Mouse (Mus musculus): Measurements from ENCODE around the gene Prmt3. TPM values are rescaled to one million over a fixed set of nuclear protein-coding genes. Genes with fewer than 3 reads are reported as not detected.

The Prmt3 gene
- polyA plus RNA-seq, 1 experiment: 13.1 TPM

DNA sequence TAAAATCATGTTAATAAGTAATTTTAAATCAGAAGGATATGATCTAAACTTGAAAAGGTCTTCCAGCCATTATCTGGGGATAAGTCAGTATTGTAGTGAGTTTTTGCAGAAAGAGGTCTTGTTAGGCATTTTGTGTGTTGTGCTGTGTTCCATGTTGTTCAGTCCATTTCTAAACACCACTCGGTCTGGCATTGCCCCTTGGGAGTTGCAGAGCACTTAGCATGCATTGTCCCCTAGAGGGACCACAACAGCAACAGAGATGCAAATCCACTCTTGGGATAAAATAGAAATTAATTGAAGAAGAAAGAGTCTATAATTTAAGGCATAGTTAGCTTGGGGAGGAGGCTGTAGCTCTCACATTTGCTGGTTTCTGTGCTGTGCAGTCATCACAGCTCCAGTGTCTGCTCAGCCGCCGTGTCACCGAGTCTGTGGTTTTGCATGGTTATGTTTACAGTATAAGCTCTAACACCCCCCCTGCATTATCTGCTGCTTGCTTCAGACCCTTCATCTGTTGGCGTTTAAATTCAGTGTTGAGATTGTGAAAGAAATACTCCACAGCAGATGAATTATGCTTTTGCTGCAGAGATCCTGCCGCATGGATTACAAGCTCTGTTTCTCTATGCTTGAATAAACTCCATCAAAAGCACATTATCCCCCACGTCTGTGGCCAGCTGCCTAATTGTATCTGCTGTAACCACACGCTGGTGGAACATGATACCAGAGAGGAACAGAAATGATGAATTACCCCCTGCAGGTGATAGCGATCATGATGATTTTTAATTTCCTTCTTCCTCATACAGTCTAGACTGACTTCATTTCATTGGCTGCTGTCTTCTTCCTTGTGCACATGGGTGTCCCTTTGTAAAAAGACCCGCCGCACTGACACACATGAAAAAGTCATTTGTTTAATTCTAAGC, 64.5 kb downstream of the Prmt3 start:
- Histone ChIP-seq H3K4me1 (ENCODE audit: control insufficient read depth, insufficient read depth, low read length) (no peaks in the 10 kb centered on the region), H3K4me3 (replicated peaks; ENCODE audit: extremely low read depth, low read depth, low read length) (no peak overlapping the region)
- 57% methylated on average over 11 of the region's 11 CpGs for WGBS
- no peak for TF ChIP-seq POLR2A (IDR thresholded peaks at IDR 0.05; ENCODE audit: borderline replicate concordance, extremely low read depth, low read depth, low read length)
- TF ChIP-seq CTCF (IDR thresholded peaks at IDR 0.05; ENCODE audit: insufficient read depth, low read length): no peak
- no peak for DNase-seq

DNA sequence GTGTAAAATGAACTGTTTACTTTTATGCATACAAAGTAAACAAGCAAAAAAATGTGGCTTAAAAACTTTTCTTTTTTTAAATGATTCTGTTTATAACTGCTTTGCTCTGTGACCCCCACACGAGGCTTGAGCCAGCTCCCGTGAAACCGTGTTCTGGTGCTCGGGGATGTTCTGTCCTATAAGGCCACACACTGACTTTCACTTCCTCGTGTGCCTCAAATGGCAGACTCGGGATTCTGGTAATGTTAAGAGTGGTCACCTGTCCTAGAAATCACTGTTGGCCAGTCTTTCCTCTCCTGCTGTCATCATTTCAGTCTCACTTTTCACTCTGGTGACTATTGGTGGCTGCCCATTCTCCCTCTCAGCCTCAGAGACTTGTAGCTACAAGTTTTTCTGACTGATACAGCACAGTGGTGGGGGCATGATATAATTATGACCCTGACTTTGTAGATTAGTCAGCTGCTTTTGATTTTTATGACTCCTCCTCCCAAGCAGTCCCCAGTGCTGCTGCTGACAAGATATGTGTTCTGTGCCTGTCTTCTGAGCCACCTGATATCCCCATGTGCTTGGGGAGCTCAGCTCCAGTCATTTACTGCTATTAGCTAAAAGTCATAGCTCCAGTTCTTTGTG, 65.3 kb downstream of the Prmt3 start:
- TF ChIP-seq POLR2A (IDR thresholded peaks at IDR 0.05; ENCODE audit: borderline replicate concordance, extremely low read depth, low read depth, low read length) (no peak), CTCF (IDR thresholded peaks at IDR 0.05; ENCODE audit: insufficient read depth, low read length) (no peak)
- DNase-seq: no peak
- Histone ChIP-seq H3K4me3 (replicated peaks; ENCODE audit: extremely low read depth, low read depth, low read length) (no peak overlapping the region), H3K4me1 (ENCODE audit: control insufficient read depth, insufficient read depth, low read length) (no peaks in the 10 kb centered on the region)
- WGBS: 39% methylated on average over 6 of the region's 6 CpGs

DNA sequence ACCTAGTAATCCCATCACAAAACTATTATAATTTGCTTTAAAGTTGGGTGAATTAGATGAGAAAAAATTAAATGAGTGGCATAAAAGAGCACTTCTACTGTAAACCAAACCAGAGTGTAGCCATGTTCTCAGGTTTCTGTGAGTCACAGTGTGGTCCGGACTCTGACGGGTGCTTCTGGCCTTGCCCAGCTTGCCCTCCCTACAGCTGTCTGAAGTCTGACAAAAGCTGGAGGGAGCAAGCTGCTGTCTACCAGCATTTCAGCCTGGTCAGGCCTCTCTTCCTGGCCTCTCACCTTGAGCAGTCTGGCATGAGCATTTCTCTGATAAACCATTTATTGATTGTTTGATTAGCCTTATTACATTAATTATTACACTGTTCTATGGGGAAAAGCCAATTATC, 69.8 kb downstream of the Prmt3 start:
- H3K4me3 ChIP-seq (replicated peaks; ENCODE audit: extremely low read depth, low read depth, low read length): no peak overlapping the region
- no peak for DNase-seq
- H3K4me1 ChIP-seq (ENCODE audit: control insufficient read depth, insufficient read depth, low read length): no peaks in the 10 kb centered on the region
- TF ChIP-seq CTCF (IDR thresholded peaks at IDR 0.05; ENCODE audit: insufficient read depth, low read length): no peak
- TF ChIP-seq POLR2A (IDR thresholded peaks at IDR 0.05; ENCODE audit: borderline replicate concordance, extremely low read depth, low read depth, low read length): no peak
- 88% methylated on average over 2 of the region's 2 CpGs for WGBS

DNA sequence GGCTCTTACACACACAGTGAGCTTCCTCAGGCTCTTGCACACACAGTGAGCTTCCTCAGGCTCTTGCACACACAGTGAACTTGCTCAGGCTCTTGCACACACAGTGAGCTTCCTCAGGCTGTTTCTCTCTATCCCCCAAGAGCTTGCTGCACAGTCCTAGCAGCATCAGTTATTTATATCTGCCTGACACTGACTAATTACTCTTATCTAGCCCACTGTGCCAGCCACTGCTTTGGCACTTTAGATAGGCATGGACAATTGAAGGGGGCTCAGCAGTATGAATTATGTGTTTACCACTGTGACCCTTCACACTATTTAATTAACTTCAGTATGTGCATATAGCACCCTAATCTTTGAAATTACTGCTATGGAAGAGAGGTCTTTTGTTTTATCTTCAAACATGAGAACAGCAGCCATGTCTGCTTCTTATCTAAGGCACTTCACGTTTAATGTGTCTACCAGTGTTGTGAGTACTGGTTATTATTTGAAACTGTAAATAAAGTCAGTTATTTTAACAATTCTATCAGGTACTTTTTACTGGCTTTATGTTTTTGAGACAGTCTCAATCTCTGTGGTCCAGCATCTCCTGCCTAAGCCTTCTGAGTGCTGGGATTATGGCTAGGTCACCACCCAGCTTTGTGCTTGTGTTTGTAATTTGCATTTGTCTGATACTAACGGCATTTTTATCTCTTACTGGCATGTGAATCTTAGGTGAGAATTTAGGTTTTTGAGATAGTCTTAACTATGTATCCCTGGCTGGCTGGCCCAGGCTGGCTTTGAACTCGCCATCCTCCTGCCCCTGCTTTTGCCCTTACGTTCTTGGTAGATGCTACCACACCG, 75.4 kb downstream of the Prmt3 start:
- TF ChIP-seq CTCF (IDR thresholded peaks at IDR 0.05; ENCODE audit: insufficient read depth, low read length) (no peak), POLR2A (IDR thresholded peaks at IDR 0.05; ENCODE audit: borderline replicate concordance, extremely low read depth, low read depth, low read length) (no peak)
- Histone ChIP-seq H3K4me1 (ENCODE audit: control insufficient read depth, insufficient read depth, low read length) (no peaks in the 10 kb centered on the region), H3K4me3 (replicated peaks; ENCODE audit: extremely low read depth, low read depth, low read length) (no peak overlapping the region)
- DNase-seq: no peak
- 85% methylated on average over 5 of the region's 5 CpGs for WGBS

DNA sequence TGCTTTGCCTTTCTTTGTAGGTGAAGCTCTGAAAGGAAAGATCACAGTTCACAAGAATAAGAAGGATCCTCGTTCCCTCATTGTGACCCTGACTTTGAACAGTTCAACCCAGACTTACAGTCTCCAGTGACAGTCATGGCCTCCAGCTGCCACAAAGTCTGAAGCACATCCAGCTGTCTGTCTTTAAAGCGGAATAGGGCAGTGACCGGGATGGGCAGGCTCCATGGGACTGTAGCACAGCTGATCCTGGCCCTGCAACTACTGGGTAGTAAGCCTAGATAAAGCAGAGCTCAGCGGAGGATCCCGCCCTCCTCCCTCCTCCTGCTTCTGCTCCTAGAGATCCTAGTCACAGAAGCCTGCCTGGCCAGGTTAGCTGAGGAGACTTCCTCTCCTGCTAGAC, 79.2 kb downstream of the Prmt3 start:
- 82% methylated on average over 5 of the region's 5 CpGs for WGBS
- no peak overlapping the region for H3K4me3 ChIP-seq (replicated peaks; ENCODE audit: extremely low read depth, low read depth, low read length)
- H3K4me1 ChIP-seq (ENCODE audit: control insufficient read depth, insufficient read depth, low read length): no peaks in the 10 kb centered on the region
- DNase-seq: no peak
- TF ChIP-seq POLR2A (IDR thresholded peaks at IDR 0.05; ENCODE audit: borderline replicate concordance, extremely low read depth, low read depth, low read length) (no peak), CTCF (IDR thresholded peaks at IDR 0.05; ENCODE audit: insufficient read depth, low read length) (no peak)

DNA sequence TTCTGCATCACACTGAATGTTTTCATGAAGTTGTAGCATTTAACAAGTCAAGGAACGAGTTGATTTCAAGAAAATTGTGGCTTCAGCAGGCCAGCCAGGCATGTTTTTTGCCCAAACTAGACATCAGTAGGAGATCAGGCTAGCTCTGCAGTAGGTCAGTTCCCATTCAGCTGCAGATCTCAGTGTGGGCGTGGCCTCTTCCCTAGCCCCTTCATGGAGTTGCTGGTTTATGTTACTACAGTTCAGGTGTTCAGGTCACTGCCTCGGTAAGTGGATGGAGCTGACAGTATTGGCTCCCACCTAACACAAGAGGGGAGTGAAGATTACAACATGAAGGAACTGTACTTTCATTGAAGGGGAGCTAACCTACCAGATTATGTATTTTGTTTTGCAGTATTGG, 80.1 kb downstream of the Prmt3 start:
- TF ChIP-seq CTCF (IDR thresholded peaks at IDR 0.05; ENCODE audit: insufficient read depth, low read length): no peak
- TF ChIP-seq POLR2A (IDR thresholded peaks at IDR 0.05; ENCODE audit: borderline replicate concordance, extremely low read depth, low read depth, low read length): no peak
- Histone ChIP-seq H3K4me3 (replicated peaks; ENCODE audit: extremely low read depth, low read depth, low read length) (no peak overlapping the region), H3K4me1 (ENCODE audit: control insufficient read depth, insufficient read depth, low read length) (no peaks in the 10 kb centered on the region)
- no peak for DNase-seq
- 74% methylated on average over 3 of the region's 3 CpGs for WGBS

DNA sequence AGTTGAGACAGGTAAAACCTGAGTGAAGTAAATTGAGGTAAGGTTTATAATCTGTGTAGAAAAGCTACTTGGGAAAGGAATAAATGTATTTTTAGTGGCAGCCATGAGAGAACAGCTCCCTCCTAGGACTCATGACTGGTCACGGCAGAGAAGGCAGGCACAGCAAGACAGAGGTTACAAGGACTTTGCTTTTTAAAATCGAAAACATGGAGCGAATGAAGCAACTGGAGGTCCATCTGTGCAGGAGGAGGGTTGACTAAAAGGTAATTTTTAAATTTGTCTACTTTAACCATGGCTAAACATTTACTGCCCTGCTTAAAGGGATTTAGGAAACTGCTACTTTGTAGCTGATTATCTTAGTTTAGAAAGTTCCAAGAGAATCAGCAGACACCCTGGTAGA, 81.7 kb downstream of the Prmt3 start:
- DNase-seq: no peak
- Histone ChIP-seq H3K4me3 (replicated peaks; ENCODE audit: extremely low read depth, low read depth, low read length) (no peak overlapping the region), H3K4me1 (ENCODE audit: control insufficient read depth, insufficient read depth, low read length) (no peaks in the 10 kb centered on the region)
- TF ChIP-seq CTCF (IDR thresholded peaks at IDR 0.05; ENCODE audit: insufficient read depth, low read length): no peak
- no peak for TF ChIP-seq POLR2A (IDR thresholded peaks at IDR 0.05; ENCODE audit: borderline replicate concordance, extremely low read depth, low read depth, low read length)
- 96% methylated on average over 3 of the region's 3 CpGs for WGBS

DNA sequence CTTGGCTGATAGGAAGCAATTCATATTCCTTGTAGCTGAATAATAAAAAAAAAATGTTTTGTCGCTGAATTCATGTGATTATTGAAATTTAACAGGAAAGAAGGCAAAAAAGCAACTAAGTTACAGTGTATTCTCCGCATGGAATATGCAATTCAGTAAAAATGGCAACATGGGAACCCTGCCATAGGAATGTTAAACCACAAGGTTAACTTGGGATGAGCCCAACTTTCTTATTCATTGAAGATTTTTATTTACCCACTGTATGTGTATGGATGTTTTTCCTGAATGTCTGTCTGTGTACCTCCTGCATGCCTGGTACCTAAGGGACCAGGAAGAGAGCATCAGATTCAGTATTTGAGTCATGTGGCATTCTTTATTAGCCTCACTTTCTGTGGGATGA, 83.0 kb downstream of the Prmt3 start:
- no peak overlapping the region for H3K4me3 ChIP-seq (replicated peaks; ENCODE audit: extremely low read depth, low read depth, low read length)
- DNase-seq: no peak
- no peak for TF ChIP-seq POLR2A (IDR thresholded peaks at IDR 0.05; ENCODE audit: borderline replicate concordance, extremely low read depth, low read depth, low read length)
- TF ChIP-seq CTCF (IDR thresholded peaks at IDR 0.05; ENCODE audit: insufficient read depth, low read length): no peak
- H3K4me1 ChIP-seq (ENCODE audit: control insufficient read depth, insufficient read depth, low read length): no peaks in the 10 kb centered on the region
- WGBS: 92% methylated on average over 2 of the region's 2 CpGs

DNA sequence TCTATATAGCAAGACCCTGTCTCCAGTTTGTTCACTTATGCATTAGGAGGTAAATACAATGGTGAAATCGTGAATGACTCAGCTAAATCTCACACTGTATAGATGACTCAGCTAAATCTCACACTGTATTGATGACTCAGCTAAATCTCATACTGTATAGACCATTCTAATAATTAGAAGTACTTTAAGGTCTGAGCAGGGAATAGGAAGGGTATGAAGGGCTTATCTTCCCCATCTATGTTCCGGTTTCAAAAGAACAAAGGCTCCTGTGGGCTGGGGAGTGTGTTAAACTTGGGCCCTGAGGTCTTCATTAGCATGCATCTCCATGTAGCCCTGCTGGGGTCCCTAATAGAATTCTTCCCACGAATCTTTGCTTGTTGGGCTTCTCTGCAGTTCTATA, 85.6 kb downstream of the Prmt3 start:
- DNase-seq: no peak
- 77% methylated on average over 3 of the region's 3 CpGs for WGBS
- Histone ChIP-seq H3K4me3 (replicated peaks; ENCODE audit: extremely low read depth, low read depth, low read length) (no peak overlapping the region), H3K4me1 (ENCODE audit: control insufficient read depth, insufficient read depth, low read length) (no peaks in the 10 kb centered on the region)
- no peak for TF ChIP-seq CTCF (IDR thresholded peaks at IDR 0.05; ENCODE audit: insufficient read depth, low read length)
- TF ChIP-seq POLR2A (IDR thresholded peaks at IDR 0.05; ENCODE audit: borderline replicate concordance, extremely low read depth, low read depth, low read length): no peak
